Mouse (Mus musculus): ENCODE results near the gene Trim45.

DNA sequence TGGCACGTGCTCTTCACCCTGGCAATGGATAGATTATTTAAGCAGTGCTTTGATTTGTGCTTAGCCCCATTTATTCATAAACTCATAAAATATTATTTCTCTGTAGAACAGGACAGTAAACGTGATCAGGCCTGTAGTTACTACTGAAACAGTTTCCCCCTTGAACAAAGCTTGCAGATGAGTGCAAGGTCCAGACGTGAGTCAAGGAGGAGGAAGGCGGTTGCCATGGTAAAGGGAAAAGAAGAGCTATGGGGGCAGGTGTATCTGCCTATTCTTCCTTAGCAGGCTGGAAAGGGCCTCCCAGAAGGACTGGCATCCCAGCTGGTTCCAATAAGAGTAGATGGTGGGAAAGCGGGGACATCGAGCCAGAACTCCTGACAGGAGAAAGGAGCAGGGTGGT lies 40.6 kb upstream of the Trim45 start:
- TF ChIP-seq CTCF (IDR thresholded peaks at IDR 0.05; ENCODE audit: borderline replicate concordance, extremely low read depth, insufficient read depth, insufficient read length) (no peak), POLR2A (IDR thresholded peaks at IDR 0.05; ENCODE audit: borderline replicate concordance, extremely low read depth, insufficient read depth, insufficient read length, poor library complexity, severe bottlenecking) (no peak)

Measured in brain, embryonic 14.5 days (tissue).